Mouse (Mus musculus) lung, embryonic 16.5 days (tissue): Measurements from ENCODE around the gene Vwce. TPM values are rescaled to one million over a fixed set of nuclear protein-coding genes. Genes with fewer than 3 reads are reported as not detected.

Experiments used
- ATAC-seq: fragments of 200-750 bp; cut with Nextera tagmentation; 2 replicates; pipeline ENCODE4 v1.8.0; 2017; ENCODE audit warnings: low read depth, mild to moderate bottlenecking, moderate library complexity
- H3K27ac ChIP-seq: fragments of 300-500 bp; sonication (generic); 2 replicates; pipeline ENCODE4 v1.5.1; 2014; ENCODE audit warnings: mild to moderate bottlenecking, control low read depth, low read length
- H3K27me3 ChIP-seq: fragments of 300-500 bp; sonication (generic); 2 replicates; pipeline ENCODE4 v1.6.1; 2014; ENCODE audit warnings: low read depth, low read length, mixed read lengths; ENCODE audit not compliant: control insufficient read depth, insufficient read depth
- H3K36me3 ChIP-seq: fragments of 300-500 bp; sonication (generic); 2 replicates; pipeline ENCODE4 v1.6.1; 2014; ENCODE audit warnings: low read length; ENCODE audit not compliant: control insufficient read depth, insufficient read depth
- H3K4me1 ChIP-seq: fragments of 300-500 bp; sonication (generic); replicated peaks from 2 replicates; pipeline ENCODE4 v1.6.1; 2014; ENCODE audit warnings: low read length, mixed read lengths; ENCODE audit not compliant: control insufficient read depth, insufficient read depth
- H3K4me2 ChIP-seq: fragments of 300-500 bp; sonication (generic); 2 replicates; pipeline ENCODE4 v1.6.1; 2014; ENCODE audit warnings: low read depth, low read length, control low read depth
- H3K4me3 ChIP-seq: fragments of 300-500 bp; sonication (generic); 2 replicates; pipeline ENCODE4 v1.5.1; 2014; ENCODE audit warnings: mild to moderate bottlenecking, low read length, control low read depth
- H3K9ac ChIP-seq: fragments of 300-500 bp; sonication (generic); 2 replicates; pipeline ENCODE4 v1.6.1; 2014; ENCODE audit warnings: low read length, control low read depth
- H3K9me3 ChIP-seq: fragments of 300-500 bp; sonication (generic); 2 replicates; pipeline ENCODE4 v1.6.1; 2016; ENCODE audit warnings: low read length; ENCODE audit not compliant: control insufficient read depth
- WGBS: fragments of 180-500 bp; shearing (Covaris S2); extraction: QIAGEN DNeasy Blood & Tissue Kit; methylation state at CpG from one replicate; pipeline ENCODE4 v1.1.7; 2014; 5-methylcytosine and 5-hydroxymethylcytosine counted together
- polyA plus RNA-seq: library from polyadenylated mRNA; unstranded; fragments of >200 nt; fragmentation: Nextera tagmentation; extraction: Ambion mirVana; gene quantifications from 2 replicates; pipeline ENCODE4 v1.2.1, GENCODE M21; 2015

The Vwce gene
- polyA plus RNA-seq, 1 experiment from 2014 or later, result 0.88 TPM

DNA sequence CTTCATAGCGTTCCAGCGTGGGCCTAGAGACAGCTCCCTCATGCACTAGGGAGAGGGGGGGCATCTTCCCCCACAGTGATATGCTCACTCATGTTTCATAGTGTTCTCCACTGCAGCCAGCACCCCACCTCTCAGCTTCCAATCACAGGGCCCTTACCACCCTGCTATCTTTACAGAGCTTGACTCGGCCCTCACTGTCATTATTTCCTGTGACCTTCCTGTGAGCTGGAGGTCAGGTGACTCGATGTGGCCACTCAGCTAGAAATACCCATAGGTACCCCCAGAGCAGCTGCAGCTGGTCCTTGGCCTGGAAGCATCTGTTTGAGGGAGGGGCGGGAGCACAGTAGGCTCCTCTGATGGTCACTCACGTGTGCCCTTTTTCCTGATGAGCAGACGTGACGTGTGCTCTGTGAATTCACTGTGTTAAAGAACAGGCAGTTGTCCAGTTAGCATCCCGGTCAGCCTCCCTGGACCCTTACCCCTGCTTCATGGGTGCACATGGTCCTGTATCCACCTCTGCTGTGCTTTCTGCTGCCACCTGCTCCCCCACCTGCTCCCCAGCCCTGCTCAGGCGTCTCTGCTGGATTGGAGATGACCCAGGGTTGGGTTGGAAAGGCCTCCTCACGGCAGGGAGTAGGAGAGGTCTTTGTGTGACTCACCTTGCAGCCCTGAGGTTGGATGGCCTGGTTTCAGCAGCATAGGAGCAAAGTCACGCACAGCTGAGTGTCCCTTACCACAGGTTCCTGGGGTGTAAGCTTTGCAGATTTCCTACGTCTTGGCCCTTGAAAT, 73.3 kb downstream of the Vwce start:
- Histone ChIP-seq H3K36me3 (peaks cover 20% of the 10 kb centered on the region), H3K27me3 (no peaks in the 10 kb centered on the region), H3K27ac (no peak overlapping the region), H3K4me2 (no peak overlapping the region), H3K9ac (no peak overlapping the region), H3K4me3 (no peak overlapping the region), H3K4me1 (peaks cover 5% of the 10 kb centered on the region; the same call in 1 of the 2 replicates), H3K9me3 (no peaks in the 10 kb centered on the region)
- ATAC-seq, result no peak
- 72% methylated on average over 13 of the region's 13 CpGs for WGBS

DNA sequence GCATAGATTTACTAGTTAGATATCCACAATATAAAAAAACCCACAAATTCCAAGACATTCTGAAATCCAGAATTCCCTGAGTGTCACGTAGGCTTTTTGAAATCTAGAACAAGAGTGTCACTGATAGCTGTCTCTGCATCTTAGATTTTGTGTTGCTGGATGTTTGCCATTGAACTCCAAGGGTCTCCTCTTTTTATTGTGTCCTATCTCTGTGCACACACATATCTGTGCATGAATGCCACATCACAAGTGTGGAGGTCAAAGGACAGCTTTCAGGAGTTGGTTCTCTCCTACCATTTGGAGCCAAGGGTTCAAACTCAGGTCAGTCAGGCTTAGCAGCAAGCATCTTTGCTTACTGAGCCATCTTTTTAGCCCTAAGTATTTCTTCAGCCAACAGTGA, 73.9 kb downstream of the Vwce start:
- H3K36me3 ChIP-seq, result peaks cover 23% of the 10 kb centered on the region
- H3K4me3 ChIP-seq, result no peak overlapping the region
- 78% methylated on average over 1 of the region's 1 CpGs for WGBS
- ATAC-seq, result no peak
- peaks cover 5% of the 10 kb centered on the region; the same call in 1 of the 2 replicates for H3K4me1 ChIP-seq
- no peaks in the 10 kb centered on the region for H3K27me3 ChIP-seq
- H3K9ac ChIP-seq, result no peak overlapping the region
- H3K9me3 ChIP-seq, result no peaks in the 10 kb centered on the region
- H3K27ac ChIP-seq, result no peak overlapping the region
- no peak overlapping the region for H3K4me2 ChIP-seq

DNA sequence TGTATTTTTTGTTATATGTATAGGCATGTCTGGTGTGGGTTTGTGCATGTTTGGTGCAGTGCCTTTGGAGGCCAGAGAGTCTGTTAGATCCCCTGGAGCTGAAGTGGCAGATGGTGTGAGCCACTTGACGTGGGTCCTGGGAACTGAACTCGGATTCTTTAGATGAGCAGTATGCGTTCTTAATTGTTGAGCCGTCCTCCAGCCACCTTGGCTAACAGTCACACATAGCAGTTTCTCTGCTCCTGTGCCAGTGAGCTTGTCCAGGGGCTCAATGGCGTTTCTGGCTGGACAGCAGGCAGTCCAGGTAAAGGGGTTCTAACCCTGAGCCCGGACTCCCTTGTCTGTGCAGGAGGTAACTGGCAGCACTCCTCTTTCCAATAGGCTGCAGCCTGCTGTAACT, 74.9 kb downstream of the Vwce start:
- Histone ChIP-seq H3K4me2 (no peak overlapping the region), H3K9me3 (no peaks in the 10 kb centered on the region), H3K4me1 (peaks cover 5% of the 10 kb centered on the region; the same call in 1 of the 2 replicates), H3K4me3 (no peak overlapping the region), H3K27ac (no peak overlapping the region), H3K27me3 (no peaks in the 10 kb centered on the region), H3K36me3 (peaks cover 29% of the 10 kb centered on the region), H3K9ac (no peak overlapping the region)
- WGBS, result 74% methylated on average over 6 of the region's 6 CpGs
- no peak for ATAC-seq

DNA sequence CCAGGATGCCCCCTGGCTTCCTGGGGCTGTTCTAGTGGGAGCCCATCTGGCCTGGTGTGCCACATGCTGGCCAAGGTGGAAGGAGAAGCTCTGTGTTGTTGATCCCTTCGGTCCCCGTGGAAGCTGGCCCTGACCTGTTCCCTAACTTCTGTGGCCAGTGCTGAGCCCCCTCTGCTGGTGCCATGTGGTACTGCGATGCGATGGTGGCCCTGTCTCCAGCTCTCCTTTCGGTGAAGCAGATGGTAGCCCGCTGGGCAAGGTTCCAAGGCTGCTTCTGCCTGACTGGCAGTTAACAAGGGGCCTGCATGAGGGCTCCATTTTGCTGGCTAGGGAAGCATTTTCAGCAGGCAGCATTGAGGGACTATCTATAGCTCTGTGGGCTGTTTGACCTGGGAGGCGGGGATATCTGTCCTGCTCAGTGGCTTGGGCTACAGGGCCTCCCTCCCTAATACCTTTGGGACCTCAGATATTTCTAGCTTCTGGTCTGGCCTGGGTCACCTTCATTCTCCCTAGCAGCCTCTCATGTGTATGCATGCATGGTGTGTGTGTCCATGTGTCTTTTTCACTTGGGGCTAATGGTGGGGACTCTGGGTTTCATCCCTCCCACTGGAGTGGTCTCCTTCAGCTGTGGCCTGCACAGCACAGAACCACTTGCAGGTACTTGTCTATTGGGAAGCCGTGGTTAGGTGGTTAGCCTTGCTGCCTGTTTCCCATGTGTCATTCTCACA, 75.5 kb downstream of the Vwce start:
- Histone ChIP-seq H3K4me1 (peaks cover 5% of the 10 kb centered on the region; the same call in 1 of the 2 replicates), H3K4me3 (no peak overlapping the region), H3K4me2 (no peak overlapping the region), H3K36me3 (peaks cover 29% of the 10 kb centered on the region), H3K9ac (no peak overlapping the region), H3K27ac (no peak overlapping the region), H3K27me3 (no peaks in the 10 kb centered on the region), H3K9me3 (no peaks in the 10 kb centered on the region)
- 21% methylated on average over 8 of the region's 8 CpGs for WGBS
- ATAC-seq, result peak; percentile 82

DNA sequence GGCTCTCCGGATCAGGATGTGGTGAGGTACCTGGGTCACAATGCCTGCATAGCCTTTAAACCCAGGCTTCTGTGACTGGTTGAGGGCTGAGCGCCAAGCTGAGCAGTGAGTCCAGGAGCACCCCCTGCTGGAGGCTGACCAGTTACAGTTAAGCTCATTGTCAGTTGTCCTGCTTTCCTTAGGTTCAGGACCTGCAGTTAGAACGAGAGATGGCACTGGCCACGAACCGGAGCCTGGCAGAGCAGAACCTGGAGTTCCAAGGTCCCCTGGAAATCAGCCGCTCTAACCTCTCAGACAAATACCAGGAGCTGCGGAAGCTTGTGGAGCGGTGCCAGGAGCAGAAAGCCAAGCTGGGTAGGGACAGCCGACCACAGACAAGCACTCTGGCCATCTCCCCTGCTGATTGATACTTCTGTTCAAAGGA, 76.1 kb downstream of the Vwce start:
- peak; percentile 58 for ATAC-seq
- Histone ChIP-seq H3K9me3 (no peaks in the 10 kb centered on the region), H3K4me1 (peaks cover 5% of the 10 kb centered on the region; the same call in 1 of the 2 replicates), H3K27me3 (no peaks in the 10 kb centered on the region), H3K36me3 (peaks cover 29% of the 10 kb centered on the region), H3K4me2 (no peak overlapping the region), H3K27ac (no peak overlapping the region), H3K4me3 (no peak overlapping the region), H3K9ac (no peak overlapping the region)
- WGBS, result 76% methylated on average over 9 of the region's 9 CpGs

DNA sequence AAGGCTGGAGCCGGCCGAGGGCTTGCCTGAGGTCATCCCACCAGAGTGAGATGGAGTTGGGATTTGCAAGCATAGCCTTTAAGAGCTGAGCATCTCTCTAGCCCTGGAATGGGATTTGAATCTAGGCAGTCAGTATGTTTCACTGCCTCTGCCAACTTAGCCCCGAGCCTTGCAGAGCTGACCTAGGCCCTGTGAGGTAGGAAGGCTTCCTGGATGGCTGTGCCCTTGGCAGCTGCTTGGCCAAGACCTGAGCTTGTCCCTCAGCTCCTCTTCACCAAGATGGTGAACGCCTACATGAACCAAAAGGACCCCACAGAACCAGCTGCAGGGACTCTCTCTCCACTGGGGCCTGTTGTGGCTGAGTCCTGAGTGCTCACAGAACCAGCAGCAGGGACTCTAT, 76.7 kb downstream of the Vwce start:
- H3K4me3 ChIP-seq, result no peak overlapping the region
- H3K27ac ChIP-seq, result no peak overlapping the region
- peaks cover 5% of the 10 kb centered on the region; the same call in 1 of the 2 replicates for H3K4me1 ChIP-seq
- no peak overlapping the region for H3K9ac ChIP-seq
- H3K27me3 ChIP-seq, result no peaks in the 10 kb centered on the region
- peaks cover 29% of the 10 kb centered on the region for H3K36me3 ChIP-seq
- H3K4me2 ChIP-seq, result no peak overlapping the region
- WGBS, result 91% methylated on average over 4 of the region's 4 CpGs
- ATAC-seq, result no peak
- H3K9me3 ChIP-seq, result no peaks in the 10 kb centered on the region

DNA sequence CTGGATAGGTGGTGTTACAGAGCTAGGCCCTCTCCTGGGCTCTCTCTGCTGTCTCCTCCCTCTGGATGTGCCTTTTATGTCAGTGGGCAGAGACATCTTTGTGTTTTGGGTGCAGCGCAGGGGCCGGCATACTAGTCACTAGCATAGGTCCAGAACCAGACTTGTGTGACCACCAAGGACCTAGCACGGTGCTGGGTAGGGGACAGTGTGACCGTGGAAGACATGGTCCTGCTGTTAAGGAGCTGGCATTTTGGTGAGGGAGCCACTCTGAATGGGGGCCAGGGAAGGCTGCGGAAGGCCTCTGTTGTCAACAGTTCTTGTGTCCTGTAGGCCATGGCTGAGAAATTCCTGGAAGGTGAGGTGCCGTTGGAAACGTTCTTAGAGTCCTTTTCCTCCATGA, 78.2 kb downstream of the Vwce start:
- H3K27ac ChIP-seq, result no peak overlapping the region
- WGBS, result 89% methylated on average over 7 of the region's 7 CpGs
- peaks cover 27% of the 10 kb centered on the region for H3K36me3 ChIP-seq
- no peak overlapping the region for H3K4me2 ChIP-seq
- H3K27me3 ChIP-seq, result no peaks in the 10 kb centered on the region
- H3K9me3 ChIP-seq, result no peaks in the 10 kb centered on the region
- no peak overlapping the region for H3K9ac ChIP-seq
- ATAC-seq, result no peak
- H3K4me3 ChIP-seq, result no peak overlapping the region
- peaks cover 5% of the 10 kb centered on the region; the same call in 1 of the 2 replicates for H3K4me1 ChIP-seq

DNA sequence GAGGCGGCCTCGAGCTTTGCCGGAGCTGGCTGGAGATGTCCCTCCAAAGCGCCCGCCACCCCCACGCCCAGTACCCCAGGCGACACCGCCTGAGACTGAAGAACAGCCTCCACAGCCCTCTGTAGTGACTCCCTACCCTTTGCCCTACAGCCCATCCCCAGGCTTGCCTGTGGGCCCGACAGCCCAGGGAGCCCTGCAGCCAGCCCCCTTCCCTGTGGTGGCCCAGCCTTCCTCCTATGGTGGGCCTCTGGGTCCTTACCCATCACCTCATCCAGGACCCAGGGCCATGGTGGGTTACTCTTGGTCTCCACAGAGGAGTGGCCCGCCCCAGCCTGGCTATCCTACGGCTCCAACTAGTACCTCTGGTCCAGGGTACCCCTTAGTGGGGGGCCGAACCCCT, 78.6 kb downstream of the Vwce start:
- 90% methylated on average over 12 of the region's 12 CpGs for WGBS
- H3K9me3 ChIP-seq, result no peaks in the 10 kb centered on the region
- H3K4me3 ChIP-seq, result no peak overlapping the region
- ATAC-seq, result no peak
- no peak overlapping the region for H3K27ac ChIP-seq
- peaks cover 5% of the 10 kb centered on the region; the same call in 1 of the 2 replicates for H3K4me1 ChIP-seq
- no peaks in the 10 kb centered on the region for H3K27me3 ChIP-seq
- no peak overlapping the region for H3K9ac ChIP-seq
- H3K4me2 ChIP-seq, result no peak overlapping the region
- H3K36me3 ChIP-seq, result peaks cover 26% of the 10 kb centered on the region

DNA sequence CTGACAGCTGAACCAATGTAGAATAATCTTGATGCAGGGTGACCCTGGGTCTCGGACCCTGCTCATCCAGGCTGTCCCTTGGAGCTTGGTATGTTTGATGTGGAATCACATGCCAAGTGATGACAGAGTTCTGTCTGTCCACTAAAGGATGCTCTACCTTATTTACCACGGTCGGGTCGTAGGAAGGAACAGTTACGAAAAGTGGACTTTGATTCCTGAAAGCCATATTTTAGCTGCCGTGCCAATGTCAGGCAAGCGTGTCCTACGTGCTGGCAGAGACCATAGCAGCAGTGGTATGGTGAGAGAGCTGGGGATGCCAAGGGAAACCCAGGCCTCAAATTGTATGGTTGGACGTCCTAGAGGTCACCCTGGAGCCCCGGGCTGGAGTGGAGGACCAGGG, 79.5 kb downstream of the Vwce start:
- no peak overlapping the region for H3K4me3 ChIP-seq
- 90% methylated on average over 10 of the region's 10 CpGs for WGBS
- no peaks in the 10 kb centered on the region for H3K27me3 ChIP-seq

More for the DNA sequence above, 79.5 kb downstream of the Vwce start:
- Histone ChIP-seq H3K4me2 (no peak overlapping the region), H3K4me1 (peaks cover 9% of the 10 kb centered on the region; the same call in 1 of the 2 replicates), H3K27ac (no peak overlapping the region), H3K36me3 (peaks cover 26% of the 10 kb centered on the region), H3K9me3 (no peaks in the 10 kb centered on the region), H3K9ac (no peak overlapping the region)
- no peak for ATAC-seq
